Mouse (Mus musculus) testis, postnatal 14 days (tissue): ENCODE data around the gene Hoxa11.

ENCODE experiments used
- DNase-seq: peaks from one replicate; pipeline ENCODE4 v3.0.0; 2021; ENCODE audit warnings: low spot score

Gene Hoxa11

GRCm38 (mm10) chr6:52245757-52246142 lies at the start of gene Hoxa11:
Gene Hoxa11 (minus strand): TSS chr6:52245810.
- DNase-seq: no peak

- DNase-seq: no peak
Measured at GRCm38 (mm10) chr6:52294616-52295015, 49.0 kb upstream of the Hoxa11 start.

- no peak for DNase-seq
Measured at GRCm38 (mm10) chr6:52292328-52292727, 46.7 kb upstream of the Hoxa11 start.

- no peak for DNase-seq
Measured at GRCm38 (mm10) chr6:52291021-52291860, 45.6 kb upstream of the Hoxa11 start.

- DNase-seq: no peak
Measured at GRCm38 (mm10) chr6:52290186-52290585, 44.6 kb upstream of the Hoxa11 start.

- no peak for DNase-seq
Measured at GRCm38 (mm10) chr6:52283896-52284295, 38.3 kb upstream of the Hoxa11 start.

GRCm38 (mm10) chr6:52281084-52281483 lies 35.5 kb upstream of the Hoxa11 start:
- no peak for DNase-seq

GRCm38 (mm10) chr6:52276920-52277319 lies 31.3 kb upstream of the Hoxa11 start:
- no peak for DNase-seq

- DNase-seq: no peak
Measured at GRCm38 (mm10) chr6:52276382-52276781, 30.8 kb upstream of the Hoxa11 start.

GRCm38 (mm10) chr6:52275563-52276280 lies 30.1 kb upstream of the Hoxa11 start:
- no peak for DNase-seq

GRCm38 (mm10) chr6:52274576-52274975 lies 29.0 kb upstream of the Hoxa11 start:
- no peak for DNase-seq

- DNase-seq: no peak
Measured at GRCm38 (mm10) chr6:52273656-52274280, 28.2 kb upstream of the Hoxa11 start.

- no peak for DNase-seq
Measured at GRCm38 (mm10) chr6:52272766-52273655, 27.4 kb upstream of the Hoxa11 start.

- no peak for DNase-seq
Measured at GRCm38 (mm10) chr6:52270494-52271480, 25.2 kb upstream of the Hoxa11 start.

GRCm38 (mm10) chr6:52268756-52269155 lies 23.1 kb upstream of the Hoxa11 start:
- no peak for DNase-seq

GRCm38 (mm10) chr6:52268341-52268740 lies 22.7 kb upstream of the Hoxa11 start:
- DNase-seq: no peak

- no peak for DNase-seq
Measured at GRCm38 (mm10) chr6:52267691-52268090, 22.1 kb upstream of the Hoxa11 start.

- no peak for DNase-seq
Measured at GRCm38 (mm10) chr6:52267221-52267620, 21.6 kb upstream of the Hoxa11 start.

GRCm38 (mm10) chr6:52266666-52266985 lies 21.0 kb upstream of the Hoxa11 start:
- DNase-seq: no peak

GRCm38 (mm10) chr6:52265913-52266665 lies 20.5 kb upstream of the Hoxa11 start:
- DNase-seq: no peak
